Mouse (Mus musculus): ENCODE results near the gene Zc3hav1. TPM values are rescaled to one million over a fixed set of nuclear protein-coding genes. Genes with fewer than 3 reads are reported as not detected.
A peak's percentile ranks its signal among the peaks of the same experiment; 100 is the strongest.

Gene Zc3hav1
- polyA plus RNA-seq, 1 experiment from 2014 or later: 18.1 TPM

- peaks cover 29% of the 10 kb centered on the region; the same call in 1 of the 2 replicates for H3K36me3 ChIP-seq (ENCODE audit: insufficient read depth, low read length)
- TF ChIP-seq CTCF (IDR thresholded peaks at IDR 0.05) (no peak), EP300 (IDR thresholded peaks at IDR 0.05) (no peak)
- ATAC-seq (no peak), DNase-seq (ENCODE audit: low spot score) (no peak)
- WGBS: 87% methylated on average over 4 of the region's 4 CpGs
- H3K27me3 ChIP-seq (replicated peaks; ENCODE audit: insufficient read depth, low read length): no peaks in the 10 kb centered on the region
- H3K27ac ChIP-seq (ENCODE audit: low read length): no peak overlapping the region
- no peaks in the 10 kb centered on the region for H3K4me1 ChIP-seq (ENCODE audit: insufficient read depth, low read depth, low read length)
- no peak overlapping the region for H3K4me3 ChIP-seq (ENCODE audit: low read depth, low read length)
- no peak overlapping the region for H3K9ac ChIP-seq (replicated peaks; ENCODE audit: low read depth)
- H3K4me2 ChIP-seq (replicated peaks; ENCODE audit: low read depth, low read length): no peak overlapping the region
- H3K9me3 ChIP-seq (ENCODE audit: low read length): no peaks in the 10 kb centered on the region
Observed at GRCm38 (mm10) chr6:38316050-38316449, 38.4 kb downstream of the Zc3hav1 start.

GRCm38 (mm10) chr6:38309741-38310140, 44.7 kb downstream of the Zc3hav1 start:
- ATAC-seq (no peak), DNase-seq (ENCODE audit: low spot score) (no peak)
- H3K9ac ChIP-seq (replicated peaks; ENCODE audit: low read depth): no peak overlapping the region
- peaks cover 28% of the 10 kb centered on the region for H3K36me3 ChIP-seq (ENCODE audit: insufficient read depth, low read length)
- no peaks in the 10 kb centered on the region for H3K9me3 ChIP-seq (ENCODE audit: low read length)
- H3K4me2 ChIP-seq (replicated peaks; ENCODE audit: low read depth, low read length): no peak overlapping the region
- TF ChIP-seq CTCF (IDR thresholded peaks at IDR 0.05): no peak
- H3K27ac ChIP-seq (ENCODE audit: low read length): no peak overlapping the region
- H3K27me3 ChIP-seq (replicated peaks; ENCODE audit: insufficient read depth, low read length): no peaks in the 10 kb centered on the region
- no peak overlapping the region for H3K4me3 ChIP-seq (ENCODE audit: low read depth, low read length)
- no peaks in the 10 kb centered on the region for H3K4me1 ChIP-seq (ENCODE audit: insufficient read depth, low read depth, low read length)

GRCm38 (mm10) chr6:38304981-38305380, 49.4 kb downstream of the Zc3hav1 start:
- H3K27ac ChIP-seq (ENCODE audit: low read length): no peak overlapping the region
- H3K4me1 ChIP-seq (ENCODE audit: insufficient read depth, low read depth, low read length): no peaks in the 10 kb centered on the region
- no peaks in the 10 kb centered on the region for H3K9me3 ChIP-seq (ENCODE audit: low read length)
- H3K36me3 ChIP-seq (ENCODE audit: insufficient read depth, low read length): peaks cover 15% of the 10 kb centered on the region; the same call in 1 of the 2 replicates
- no peak for ATAC-seq
- H3K9ac ChIP-seq (replicated peaks; ENCODE audit: low read depth): no peak overlapping the region
- peak; percentile 40 for TF ChIP-seq CTCF (IDR thresholded peaks at IDR 0.05)
- TF ChIP-seq EP300 (IDR thresholded peaks at IDR 0.05): no peak
- H3K27me3 ChIP-seq (replicated peaks; ENCODE audit: insufficient read depth, low read length): no peaks in the 10 kb centered on the region
- no peak overlapping the region for H3K4me2 ChIP-seq (replicated peaks; ENCODE audit: low read depth, low read length)
- H3K4me3 ChIP-seq (ENCODE audit: low read depth, low read length): no peak overlapping the region
- 78% methylated on average over 3 of the region's 3 CpGs for WGBS
- DNase-seq (ENCODE audit: low spot score): no peak

- Histone ChIP-seq H3K4me2 (replicated peaks; ENCODE audit: low read depth, low read length) (peak within 1 kb of the TSS; percentile 81), H3K9ac (replicated peaks; ENCODE audit: low read depth) (peak within 1 kb of the TSS; percentile 56), H3K4me1 (ENCODE audit: insufficient read depth, low read depth, low read length) (no peaks in the 10 kb centered on the region), H3K27me3 (replicated peaks; ENCODE audit: insufficient read depth, low read length) (no peaks in the 10 kb centered on the region), H3K9me3 (ENCODE audit: low read length) (no peaks in the 10 kb centered on the region), H3K36me3 (ENCODE audit: insufficient read depth, low read length) (peaks cover 12% of the 10 kb centered on the region; the same call in 1 of the 2 replicates), H3K4me3 (ENCODE audit: low read depth, low read length) (peak within 1 kb of the TSS; percentile 82), H3K27ac (ENCODE audit: low read length) (peak within 1 kb of the TSS; percentile 73)
- DNase-seq (ENCODE audit: low spot score): peak; percentile 81
- WGBS: 0% methylated on average over 43 of the region's 70 CpGs
- peak; percentile 97 for ATAC-seq
- TF ChIP-seq CTCF (IDR thresholded peaks at IDR 0.05) (no peak), EP300 (IDR thresholded peaks at IDR 0.05) (no peak)
Observed at GRCm38 (mm10) chr6:38298761-38299401, 55.5 kb downstream of the Zc3hav1 start, which contains the start of gene Zc3hav1l. Zc3hav1l (minus strand) TSS chr6:38299259.

- H3K27me3 ChIP-seq (replicated peaks; ENCODE audit: insufficient read depth, low read length): no peaks in the 10 kb centered on the region
- no peaks in the 10 kb centered on the region for H3K4me1 ChIP-seq (ENCODE audit: insufficient read depth, low read depth, low read length)
- H3K9ac ChIP-seq (replicated peaks; ENCODE audit: low read depth): peak overlapping the region; percentile 56
- ATAC-seq (0 out of 2 replicates have a peak, but pooled peaks have one; percentile 19), DNase-seq (ENCODE audit: low spot score) (peak; percentile 32)
- WGBS: 1% methylated on average over 10 of the region's 10 CpGs
- H3K4me2 ChIP-seq (replicated peaks; ENCODE audit: low read depth, low read length): peak overlapping the region; percentile 81
- H3K36me3 ChIP-seq (ENCODE audit: insufficient read depth, low read length): peaks cover 12% of the 10 kb centered on the region; the same call in 1 of the 2 replicates
- H3K4me3 ChIP-seq (ENCODE audit: low read depth, low read length): peak overlapping the region; percentile 82
- H3K27ac ChIP-seq (ENCODE audit: low read length): peak overlapping the region; percentile 73
- no peaks in the 10 kb centered on the region for H3K9me3 ChIP-seq (ENCODE audit: low read length)
- TF ChIP-seq EP300 (IDR thresholded peaks at IDR 0.05): no peak
- TF ChIP-seq CTCF (IDR thresholded peaks at IDR 0.05): no peak
Observed at GRCm38 (mm10) chr6:38298246-38298635, 56.2 kb downstream of the Zc3hav1 start.

GRCm38 (mm10) chr6:38297580-38298245, 56.7 kb downstream of the Zc3hav1 start:
- H3K4me2 ChIP-seq (replicated peaks; ENCODE audit: low read depth, low read length): peak overlapping the region; percentile 81
- ATAC-seq (no peak), DNase-seq (ENCODE audit: low spot score) (no peak)
- no peak for TF ChIP-seq EP300 (IDR thresholded peaks at IDR 0.05)
- no peak for TF ChIP-seq CTCF (IDR thresholded peaks at IDR 0.05)
- peaks cover 12% of the 10 kb centered on the region; the same call in 1 of the 2 replicates for H3K36me3 ChIP-seq (ENCODE audit: insufficient read depth, low read length)
- no peaks in the 10 kb centered on the region for H3K9me3 ChIP-seq (ENCODE audit: low read length)
- peak overlapping the region; percentile 82; the same call in 1 of the 2 replicates for H3K4me3 ChIP-seq (ENCODE audit: low read depth, low read length)
- H3K4me1 ChIP-seq (ENCODE audit: insufficient read depth, low read depth, low read length): no peaks in the 10 kb centered on the region
- no peaks in the 10 kb centered on the region for H3K27me3 ChIP-seq (replicated peaks; ENCODE audit: insufficient read depth, low read length)
- no peak overlapping the region for H3K9ac ChIP-seq (replicated peaks; ENCODE audit: low read depth)
- H3K27ac ChIP-seq (ENCODE audit: low read length): no peak overlapping the region
- 31% methylated on average over 12 of the region's 12 CpGs for WGBS

Measured in lung, postnatal 0 days (tissue).